Mouse (Mus musculus) midbrain, embryonic 11.5 days (tissue): Measurements from ENCODE around the gene Amz1. TPM values are rescaled to one million over a fixed set of nuclear protein-coding genes. Genes with fewer than 3 reads are reported as not detected.

Source experiments
- ATAC-seq: fragments of 200-750 bp; cut with Nextera tagmentation; 2 replicates; pipeline ENCODE4 v1.8.0; 2017; ENCODE audit warnings: moderate TSS enrichment, moderate library complexity; ENCODE audit not compliant: low FRiP score
- DNase-seq: peaks from one replicate; pipeline ENCODE4 v3.0.0; 2015; ENCODE audit warnings: low spot score; ENCODE audit errors: missing footprints
- H3K27ac ChIP-seq: fragments of 300-500 bp; sonication (generic); 2 replicates; pipeline ENCODE4 v1.5.1; 2014; ENCODE audit warnings: low read depth, low read length
- H3K27me3 ChIP-seq: fragments of 300-500 bp; sonication (generic); 2 replicates; pipeline ENCODE4 v1.6.1; 2014; ENCODE audit warnings: mild to moderate bottlenecking, low read length, moderate library complexity, mixed read lengths; ENCODE audit not compliant: control insufficient read depth, insufficient read depth
- H3K36me3 ChIP-seq: fragments of 300-500 bp; sonication (generic); 2 replicates; pipeline ENCODE4 v1.6.1; 2014; ENCODE audit warnings: mild to moderate bottlenecking, low read length, moderate library complexity, mixed read lengths; ENCODE audit not compliant: control insufficient read depth, insufficient read depth
- H3K4me1 ChIP-seq: fragments of 300-500 bp; sonication (generic); 2 replicates; pipeline ENCODE4 v1.6.1; 2014; ENCODE audit warnings: low read length; ENCODE audit not compliant: control insufficient read depth, insufficient read depth
- H3K4me2 ChIP-seq: fragments of 300-500 bp; sonication (generic); 2 replicates; pipeline ENCODE4 v1.6.1; 2014; ENCODE audit warnings: mild to moderate bottlenecking, moderate library complexity
- H3K4me3 ChIP-seq: fragments of 300-500 bp; sonication (generic); 2 replicates; pipeline ENCODE4 v1.5.1; 2014; ENCODE audit warnings: low read depth, low read length
- H3K9ac ChIP-seq: fragments of 300-500 bp; sonication (generic); 2 replicates; pipeline ENCODE4 v1.6.1; 2014; ENCODE audit warnings: low read length
- H3K9me3 ChIP-seq: fragments of 300-500 bp; sonication (generic); 2 replicates; pipeline ENCODE4 v1.6.1; 2016; ENCODE audit warnings: low read length; ENCODE audit not compliant: control insufficient read depth
- WGBS: fragments of 180-500 bp; shearing (Covaris S2); extraction: QIAGEN DNeasy Blood & Tissue Kit; methylation state at CpG from one replicate; pipeline ENCODE4 v1.1.7; 2014; 5-methylcytosine and 5-hydroxymethylcytosine counted together
- polyA plus RNA-seq: library from polyadenylated mRNA; unstranded; fragments of >200 nt; fragmentation: Nextera tagmentation; extraction: Ambion mirVana; gene quantifications from 2 replicates; pipeline ENCODE4 v1.2.1, GENCODE M21; 2014

Amz1 gene
- polyA plus RNA-seq, 1 experiment from 2014 or later: 0.67 TPM

DNA sequence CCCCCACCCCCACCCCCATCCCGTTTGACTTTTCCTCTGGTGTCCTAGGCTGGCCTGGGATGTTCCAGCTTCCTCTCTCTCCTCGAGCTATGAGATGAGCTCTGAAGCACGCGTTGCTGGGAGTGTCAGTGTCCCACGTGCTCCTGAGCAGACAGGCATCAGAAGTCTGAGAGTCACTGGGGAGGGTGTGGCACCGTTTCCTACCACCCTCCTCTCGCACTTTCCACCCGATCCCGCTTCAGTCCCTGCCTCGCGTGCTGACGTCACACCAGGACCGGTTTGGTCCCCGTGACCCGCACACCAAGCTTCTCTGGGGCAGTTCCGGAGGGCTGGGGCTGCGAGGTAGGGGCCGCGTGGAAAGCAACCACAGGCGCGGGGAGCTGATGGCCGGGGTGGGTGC, 11.4 kb downstream of the Amz1 start:
- ATAC-seq (no peak), DNase-seq (peak; percentile 90)
- Histone ChIP-seq H3K36me3 (no peaks in the 10 kb centered on the region), H3K9me3 (no peaks in the 10 kb centered on the region), H3K27me3 (peaks cover 13% of the 10 kb centered on the region), H3K9ac (peak overlapping the region; percentile 7; the same call in 1 of the 2 replicates), H3K4me2 (peak overlapping the region; percentile 40), H3K4me1 (peaks cover 6% of the 10 kb centered on the region), H3K4me3 (peak overlapping the region; percentile 14; the same call in 1 of the 2 replicates), H3K27ac (no peak overlapping the region)
- WGBS: 4% methylated on average over 22 of the region's 22 CpGs

DNA sequence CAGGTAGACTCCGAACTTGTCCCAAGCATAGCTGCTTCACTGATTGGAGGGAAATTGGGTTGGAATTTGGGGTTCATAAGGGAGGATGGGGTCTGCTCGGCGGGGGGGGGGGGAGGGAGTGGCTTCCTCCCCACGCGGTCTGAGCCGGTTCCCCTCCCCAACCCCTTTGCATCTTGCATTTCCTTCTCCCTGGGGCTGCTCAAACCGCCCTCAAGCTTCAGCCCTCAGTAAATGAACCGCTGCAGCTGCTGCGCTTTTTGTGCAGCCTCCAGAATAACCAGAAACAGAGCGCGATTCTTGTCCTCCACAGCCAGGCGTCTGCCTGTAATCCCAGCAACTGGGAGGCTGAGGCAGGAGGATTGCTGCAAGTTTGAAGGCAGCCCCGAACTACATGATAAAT, 12.2 kb downstream of the Amz1 start:
- DNase-seq: no peak
- Histone ChIP-seq H3K27ac (no peak overlapping the region), H3K9ac (no peak overlapping the region), H3K4me1 (peaks cover 6% of the 10 kb centered on the region), H3K4me3 (no peak overlapping the region), H3K36me3 (no peaks in the 10 kb centered on the region), H3K4me2 (no peak overlapping the region), H3K9me3 (no peaks in the 10 kb centered on the region), H3K27me3 (peaks cover 13% of the 10 kb centered on the region)
- 23% methylated on average over 13 of the region's 13 CpGs for WGBS
- ATAC-seq: no peak

DNA sequence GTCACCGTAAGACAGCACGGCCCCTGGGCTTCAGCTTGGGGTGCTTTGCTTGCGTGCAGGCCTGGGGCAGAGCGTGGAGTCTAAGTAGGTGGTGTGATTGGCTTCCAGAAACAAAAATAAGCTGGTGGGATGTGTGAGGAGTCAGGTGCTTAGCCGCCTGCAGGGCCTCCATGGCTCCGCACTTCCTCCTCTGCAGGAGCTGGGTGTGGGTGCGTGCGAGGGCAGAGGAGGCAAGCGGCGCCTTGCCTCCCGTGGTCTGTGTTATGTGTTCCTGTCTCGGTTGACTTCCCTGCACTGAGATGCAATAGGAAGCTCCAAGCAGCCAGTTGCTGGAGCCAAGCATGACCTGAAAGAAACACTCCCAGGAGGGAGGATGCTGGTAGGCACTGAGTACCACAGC, 15.9 kb downstream of the Amz1 start:
- H3K36me3 ChIP-seq: no peaks in the 10 kb centered on the region
- H3K9me3 ChIP-seq: no peaks in the 10 kb centered on the region
- H3K27me3 ChIP-seq: peaks cover 13% of the 10 kb centered on the region
- 83% methylated on average over 12 of the region's 12 CpGs for WGBS
- no peak overlapping the region for H3K27ac ChIP-seq
- ATAC-seq: no peak
- no peak for DNase-seq
- peaks cover 6% of the 10 kb centered on the region for H3K4me1 ChIP-seq
- no peak overlapping the region for H3K4me3 ChIP-seq
- H3K4me2 ChIP-seq: no peak overlapping the region
- no peak overlapping the region for H3K9ac ChIP-seq

DNA sequence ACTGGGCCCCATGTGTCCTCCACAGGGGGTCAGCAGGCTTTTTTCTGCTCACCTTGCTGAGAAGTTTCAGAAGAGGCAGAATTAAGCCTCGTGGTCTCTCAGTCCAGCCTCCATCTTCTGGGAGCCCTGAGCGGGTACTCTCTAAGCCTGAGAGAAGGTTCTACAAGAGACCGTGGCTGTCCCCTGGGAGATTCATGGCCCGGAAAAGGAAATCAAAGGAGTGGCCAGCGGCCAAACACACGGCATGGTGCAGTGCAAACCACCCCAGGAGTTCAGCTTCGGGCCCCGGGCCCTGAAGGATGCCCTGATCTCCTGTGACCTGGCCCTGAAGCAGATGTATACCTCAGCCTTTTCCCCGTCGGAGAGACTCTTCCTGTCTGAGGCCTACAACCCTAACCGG, 17.1 kb downstream of the Amz1 start:
- Histone ChIP-seq H3K4me1 (no peaks in the 10 kb centered on the region; the same call in 1 of the 2 replicates), H3K4me2 (no peak overlapping the region), H3K4me3 (no peak overlapping the region), H3K9ac (no peak overlapping the region), H3K27me3 (peaks cover 5% of the 10 kb centered on the region; the same call in 1 of the 2 replicates), H3K27ac (no peak overlapping the region), H3K9me3 (no peaks in the 10 kb centered on the region), H3K36me3 (no peaks in the 10 kb centered on the region)
- ATAC-seq (no peak), DNase-seq (no peak)
- WGBS: 75% methylated on average over 11 of the region's 11 CpGs

DNA sequence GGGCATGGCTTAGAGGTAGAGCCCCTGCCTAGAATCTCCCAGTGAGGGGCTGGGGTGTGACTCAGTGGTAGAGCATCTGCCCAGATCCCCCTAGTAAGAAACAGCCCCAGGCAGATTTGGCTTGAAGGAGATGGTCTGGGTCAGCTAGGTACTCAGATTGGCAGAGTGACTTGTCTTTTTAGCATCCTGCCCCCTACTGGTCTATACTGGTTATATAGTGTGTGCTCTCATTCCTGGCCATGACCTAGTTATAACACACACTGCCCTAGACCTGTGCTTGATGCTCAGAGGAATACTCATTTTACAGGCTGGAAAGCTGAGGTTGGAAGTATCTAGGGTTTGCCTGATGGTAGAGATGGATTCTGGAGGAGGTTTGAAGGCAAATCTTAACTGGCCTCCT, 17.9 kb downstream of the Amz1 start:
- no peak for DNase-seq
- H3K4me2 ChIP-seq: no peak overlapping the region
- no peaks in the 10 kb centered on the region for H3K9me3 ChIP-seq
- no peak overlapping the region for H3K4me3 ChIP-seq
- H3K36me3 ChIP-seq: no peaks in the 10 kb centered on the region
- no peak overlapping the region for H3K27ac ChIP-seq
- no peak overlapping the region for H3K9ac ChIP-seq
- H3K27me3 ChIP-seq: peaks cover 2% of the 10 kb centered on the region; the same call in 1 of the 2 replicates
- no peaks in the 10 kb centered on the region for H3K4me1 ChIP-seq
- ATAC-seq: no peak

DNA sequence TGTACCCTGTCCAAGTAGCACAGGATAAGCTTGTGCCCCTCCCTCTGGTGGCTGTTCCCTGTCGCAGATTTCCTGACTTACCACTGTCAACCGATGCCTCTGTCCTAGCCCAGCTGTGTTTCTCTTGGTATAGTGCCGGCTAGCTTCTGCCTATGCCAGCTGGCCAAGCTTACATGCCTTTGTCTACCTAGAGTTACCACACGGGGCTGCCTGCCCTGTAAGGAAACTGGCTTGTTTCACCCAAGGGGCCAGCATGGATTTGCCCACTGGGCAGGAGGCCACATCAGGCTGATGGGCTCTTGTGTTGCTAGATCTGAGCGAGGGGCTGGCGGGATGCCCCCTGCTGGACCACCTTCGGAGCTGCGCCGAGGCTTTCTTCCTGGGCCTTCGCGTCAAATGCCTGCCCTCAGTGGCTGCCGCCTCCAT, 19.8 kb downstream of the Amz1 start:
- Histone ChIP-seq H3K4me3 (no peak overlapping the region), H3K27ac (no peak overlapping the region), H3K4me2 (no peak overlapping the region), H3K4me1 (no peaks in the 10 kb centered on the region), H3K9ac (no peak overlapping the region), H3K27me3 (no peaks in the 10 kb centered on the region), H3K36me3 (no peaks in the 10 kb centered on the region), H3K9me3 (no peaks in the 10 kb centered on the region)
- DNase-seq (no peak), ATAC-seq (no peak)
- 29% methylated on average over 12 of the region's 12 CpGs for WGBS

DNA sequence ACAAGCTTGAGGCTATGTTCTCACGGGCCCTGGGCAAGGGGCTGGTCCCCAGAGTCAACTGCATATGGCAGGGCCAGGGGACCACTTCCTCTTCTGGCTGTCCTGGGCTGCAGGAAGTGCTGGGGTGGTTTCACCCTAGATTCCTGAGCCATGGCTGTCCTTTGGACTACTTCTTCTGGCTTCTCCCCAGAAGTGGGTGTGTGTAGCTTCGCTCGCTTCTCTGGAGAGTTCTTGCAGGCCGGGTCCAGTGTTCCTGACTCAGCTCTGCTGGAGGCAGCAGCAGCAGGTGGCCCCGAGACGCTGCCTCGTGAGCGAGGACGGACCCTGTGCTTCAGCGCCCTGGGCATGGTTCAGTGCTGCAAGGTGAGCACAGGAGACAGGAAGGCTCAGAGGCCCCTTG, 24.5 kb downstream of the Amz1 start:
- H3K4me3 ChIP-seq: no peak overlapping the region
- no peak for DNase-seq
- H3K27me3 ChIP-seq: no peaks in the 10 kb centered on the region
- WGBS: 84% methylated on average over 10 of the region's 10 CpGs
- H3K36me3 ChIP-seq: no peaks in the 10 kb centered on the region
- H3K9me3 ChIP-seq: peaks cover 4% of the 10 kb centered on the region; the same call in 1 of the 2 replicates
- no peaks in the 10 kb centered on the region for H3K4me1 ChIP-seq
- H3K4me2 ChIP-seq: no peak overlapping the region
- H3K27ac ChIP-seq: no peak overlapping the region
- no peak overlapping the region; the same call in 1 of the 2 replicates for H3K9ac ChIP-seq
- no peak for ATAC-seq

DNA sequence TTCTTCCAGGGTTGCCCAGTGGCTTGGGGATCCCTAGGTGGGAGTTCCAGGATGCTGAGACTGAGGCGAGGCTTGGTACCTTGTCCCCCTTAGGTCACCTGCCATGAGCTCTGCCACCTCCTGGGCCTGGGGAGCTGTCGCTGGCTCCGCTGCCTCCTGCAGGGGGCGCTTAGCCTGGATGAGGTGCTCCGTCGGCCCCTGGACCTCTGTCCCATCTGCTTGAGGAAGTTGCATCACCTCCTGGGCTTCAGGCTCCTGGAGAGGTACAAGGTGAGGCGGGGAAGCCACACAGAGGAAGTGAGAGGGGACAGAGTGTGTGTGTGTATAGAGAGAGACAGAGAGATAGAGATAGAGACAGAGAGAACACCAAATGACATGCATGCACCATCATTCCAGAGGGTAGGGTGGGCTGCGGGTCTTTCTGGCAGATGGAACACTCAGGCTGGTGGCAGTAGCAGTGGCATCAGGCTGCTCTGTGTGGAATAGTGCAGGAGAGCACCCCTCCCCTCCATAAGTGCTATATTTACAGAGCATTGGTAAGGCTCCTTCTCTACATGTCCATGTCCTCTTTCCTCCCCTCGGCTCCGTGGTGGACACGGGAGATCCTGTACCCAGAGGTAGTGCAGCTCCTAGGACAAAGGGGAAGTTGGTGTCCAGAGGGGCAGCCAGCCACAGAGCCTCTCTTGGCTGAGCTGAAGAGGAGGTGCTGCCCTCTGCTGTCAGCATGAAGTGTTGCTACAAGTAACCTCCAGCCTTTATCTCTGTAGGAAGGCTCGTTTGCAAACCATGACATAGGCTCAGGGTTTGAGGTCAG, 25.3 kb downstream of the Amz1 start:
- Histone ChIP-seq H3K4me1 (no peaks in the 10 kb centered on the region), H3K27me3 (no peaks in the 10 kb centered on the region), H3K4me3 (peak overlapping the region; percentile 11), H3K27ac (no peak overlapping the region), H3K9ac (peak overlapping the region; percentile 66), H3K36me3 (no peaks in the 10 kb centered on the region), H3K4me2 (peak overlapping the region; percentile 31), H3K9me3 (peaks cover 4% of the 10 kb centered on the region; the same call in 1 of the 2 replicates)
- DNase-seq: peak; percentile 97
- ATAC-seq: peak; percentile 85
- 23% methylated on average over 12 of the region's 12 CpGs for WGBS

DNA sequence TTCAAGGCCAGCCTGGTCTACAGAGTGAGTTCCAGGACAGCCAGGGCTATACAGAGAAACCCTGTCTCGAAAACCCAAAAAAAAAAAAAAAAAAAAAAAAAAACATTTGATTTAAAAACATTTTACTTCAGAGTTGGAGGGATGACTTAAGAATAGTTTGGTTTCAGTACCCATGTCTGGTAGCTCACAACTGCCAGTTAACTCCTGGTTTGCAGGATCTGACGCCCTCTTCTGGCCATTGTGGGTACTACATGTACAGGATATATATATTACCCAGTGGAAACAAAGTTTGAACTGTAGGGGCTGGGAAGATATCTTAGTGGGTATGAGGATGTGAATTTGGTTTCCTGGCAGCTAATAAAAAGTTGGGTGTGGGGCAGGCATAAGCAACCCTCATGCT, 27.0 kb downstream of the Amz1 start:
- no peaks in the 10 kb centered on the region for H3K27me3 ChIP-seq
- H3K9me3 ChIP-seq: peaks cover 4% of the 10 kb centered on the region; the same call in 1 of the 2 replicates
- H3K4me1 ChIP-seq: no peaks in the 10 kb centered on the region
- WGBS: 8% methylated on average over 1 of the region's 2 CpGs
- ATAC-seq: no peak
- no peak overlapping the region for H3K4me3 ChIP-seq
- H3K27ac ChIP-seq: no peak overlapping the region
- H3K9ac ChIP-seq: no peak overlapping the region
- no peak overlapping the region for H3K4me2 ChIP-seq
- H3K36me3 ChIP-seq: no peaks in the 10 kb centered on the region
- DNase-seq: peak; percentile 80
